Mouse (Mus musculus): ENCODE data around the gene App. TPM values are rescaled to one million over a fixed set of nuclear protein-coding genes. Genes with fewer than 3 reads are reported as not detected.

Gene App
- polyA plus RNA-seq, 1 experiment from 2014 or later = 229 TPM

GRCm38 (mm10) chr16:85151681-85152080, 21.9 kb downstream of the App start:
- ATAC-seq (ENCODE audit: insufficient read depth) = no peak
- Histone ChIP-seq H3K9ac (no peak overlapping the region), H3K9me3 (ENCODE audit: low read depth, low read length) (no peaks in the 10 kb centered on the region), H3K4me1 (ENCODE audit: insufficient read depth) (peaks cover 17% of the 10 kb centered on the region), H3K27me3 (ENCODE audit: insufficient read depth, low read length) (no peaks in the 10 kb centered on the region), H3K36me3 (ENCODE audit: insufficient read depth) (no peaks in the 10 kb centered on the region), H3K4me2 (no peak overlapping the region), H3K4me3 (ENCODE audit: low read depth, low read length) (no peak overlapping the region), H3K27ac (ENCODE audit: low read depth) (peak overlapping the region; percentile 55)
- 32% methylated on average over 7 of the region's 7 CpGs for WGBS
- TF ChIP-seq CTCF (IDR thresholded peaks at IDR 0.05; ENCODE audit: low read depth) = no peak
- DNase-seq = peak; percentile 48

- no peak overlapping the region for H3K9ac ChIP-seq
- TF ChIP-seq CTCF (IDR thresholded peaks at IDR 0.05; ENCODE audit: low read depth) = no peak
- 34% methylated on average over 9 of the region's 9 CpGs for WGBS
- no peak overlapping the region for H3K4me3 ChIP-seq (ENCODE audit: low read depth, low read length)
- H3K27me3 ChIP-seq (ENCODE audit: insufficient read depth, low read length) = no peaks in the 10 kb centered on the region
- ATAC-seq (ENCODE audit: insufficient read depth) (0 out of 2 replicates have a peak, but pooled peaks have one; percentile 36), DNase-seq (no peak)
- no peaks in the 10 kb centered on the region for H3K36me3 ChIP-seq (ENCODE audit: insufficient read depth)
- no peak overlapping the region for H3K27ac ChIP-seq (ENCODE audit: low read depth)
- no peak overlapping the region for H3K4me2 ChIP-seq
- H3K9me3 ChIP-seq (ENCODE audit: low read depth, low read length) = no peaks in the 10 kb centered on the region
- peaks cover 17% of the 10 kb centered on the region for H3K4me1 ChIP-seq (ENCODE audit: insufficient read depth)
These were observed 22.7 kb downstream of the App start for GRCm38 (mm10) chr16:85150902-85151301.

- ATAC-seq (ENCODE audit: insufficient read depth) = no peak
- Histone ChIP-seq H3K9me3 (ENCODE audit: low read depth, low read length) (no peaks in the 10 kb centered on the region), H3K9ac (no peak overlapping the region), H3K4me2 (no peak overlapping the region), H3K36me3 (ENCODE audit: insufficient read depth) (no peaks in the 10 kb centered on the region), H3K4me3 (ENCODE audit: low read depth, low read length) (no peak overlapping the region), H3K27me3 (ENCODE audit: insufficient read depth, low read length) (no peaks in the 10 kb centered on the region), H3K4me1 (ENCODE audit: insufficient read depth) (peaks cover 17% of the 10 kb centered on the region), H3K27ac (ENCODE audit: low read depth) (no peak overlapping the region)
- DNase-seq = no peak
- WGBS = 47% methylated on average over 1 of the region's 1 CpGs
- TF ChIP-seq CTCF (IDR thresholded peaks at IDR 0.05; ENCODE audit: low read depth) = no peak
These were observed 24.1 kb downstream of the App start for GRCm38 (mm10) chr16:85149509-85149871.

- H3K27ac ChIP-seq (ENCODE audit: low read depth) = peak overlapping the region; percentile 54; the same call in 1 of the 2 replicates
- H3K4me2 ChIP-seq = no peak overlapping the region
These were observed 24.7 kb downstream of the App start for GRCm38 (mm10) chr16:85148615-85149508.

GRCm38 (mm10) chr16:85147440-85147839, 26.1 kb downstream of the App start:
- no peaks in the 10 kb centered on the region for H3K9me3 ChIP-seq (ENCODE audit: low read depth, low read length)
- peaks cover 9% of the 10 kb centered on the region for H3K4me1 ChIP-seq (ENCODE audit: insufficient read depth)
- TF ChIP-seq CTCF (IDR thresholded peaks at IDR 0.05; ENCODE audit: low read depth) = no peak

More at GRCm38 (mm10) chr16:85148615-85149508, 24.7 kb downstream of the App start:
- no peak overlapping the region for H3K4me3 ChIP-seq (ENCODE audit: low read depth, low read length)
- peak; percentile 69 for DNase-seq
- no peak for TF ChIP-seq CTCF (IDR thresholded peaks at IDR 0.05; ENCODE audit: low read depth)
- no peaks in the 10 kb centered on the region for H3K27me3 ChIP-seq (ENCODE audit: insufficient read depth, low read length)
- WGBS = 39% methylated on average over 9 of the region's 9 CpGs
- no peaks in the 10 kb centered on the region for H3K9me3 ChIP-seq (ENCODE audit: low read depth, low read length)
- ATAC-seq (ENCODE audit: insufficient read depth) = peak; percentile 77
- no peaks in the 10 kb centered on the region for H3K36me3 ChIP-seq (ENCODE audit: insufficient read depth)
- peaks cover 17% of the 10 kb centered on the region for H3K4me1 ChIP-seq (ENCODE audit: insufficient read depth)
- no peak overlapping the region for H3K9ac ChIP-seq

GRCm38 (mm10) chr16:85145771-85146178, 27.8 kb downstream of the App start:
- 89% methylated on average over 11 of the region's 11 CpGs for WGBS
- Histone ChIP-seq H3K4me2 (no peak overlapping the region), H3K9ac (no peak overlapping the region), H3K4me1 (ENCODE audit: insufficient read depth) (no peaks in the 10 kb centered on the region), H3K27me3 (ENCODE audit: insufficient read depth, low read length) (no peaks in the 10 kb centered on the region), H3K27ac (ENCODE audit: low read depth) (no peak overlapping the region), H3K36me3 (ENCODE audit: insufficient read depth) (no peaks in the 10 kb centered on the region), H3K9me3 (ENCODE audit: low read depth, low read length) (no peaks in the 10 kb centered on the region), H3K4me3 (ENCODE audit: low read depth, low read length) (no peak overlapping the region)
- no peak for DNase-seq
- no peak for TF ChIP-seq CTCF (IDR thresholded peaks at IDR 0.05; ENCODE audit: low read depth)
- no peak for ATAC-seq (ENCODE audit: insufficient read depth)

More at GRCm38 (mm10) chr16:85147440-85147839, 26.1 kb downstream of the App start:
- Histone ChIP-seq H3K9ac (no peak overlapping the region), H3K27ac (ENCODE audit: low read depth) (no peak overlapping the region), H3K4me2 (no peak overlapping the region), H3K27me3 (ENCODE audit: insufficient read depth, low read length) (no peaks in the 10 kb centered on the region), H3K4me3 (ENCODE audit: low read depth, low read length) (no peak overlapping the region), H3K36me3 (ENCODE audit: insufficient read depth) (no peaks in the 10 kb centered on the region)
- no peak for DNase-seq
- ATAC-seq (ENCODE audit: insufficient read depth) = no peak
- WGBS = 65% methylated on average over 4 of the region's 4 CpGs

- Histone ChIP-seq H3K27me3 (ENCODE audit: insufficient read depth, low read length) (no peaks in the 10 kb centered on the region), H3K36me3 (ENCODE audit: insufficient read depth) (no peaks in the 10 kb centered on the region), H3K4me3 (ENCODE audit: low read depth, low read length) (no peak overlapping the region), H3K9ac (no peak overlapping the region), H3K9me3 (ENCODE audit: low read depth, low read length) (no peaks in the 10 kb centered on the region), H3K4me1 (ENCODE audit: insufficient read depth) (no peaks in the 10 kb centered on the region), H3K4me2 (no peak overlapping the region), H3K27ac (ENCODE audit: low read depth) (no peak overlapping the region)
- 91% methylated on average over 11 of the region's 11 CpGs for WGBS
- DNase-seq = no peak
- no peak for TF ChIP-seq CTCF (IDR thresholded peaks at IDR 0.05; ENCODE audit: low read depth)
- no peak for ATAC-seq (ENCODE audit: insufficient read depth)
These were observed 28.2 kb downstream of the App start for GRCm38 (mm10) chr16:85145369-85145768.

All from lung, embryonic 14.5 days (tissue).